Mouse (Mus musculus): ENCODE data around the gene Zfpl1. TPM values are rescaled to one million over a fixed set of nuclear protein-coding genes. Genes with fewer than 3 reads are reported as not detected.

The Zfpl1 gene
- total RNA-seq, 2 experiments from 2014 or later = 15.5 to 16.1 TPM

Small RNAs within 50 kb of the gene (microRNA-seq; reads per million reads assigned to microRNA genes)
- gene Mir6988 = 1.1 to 3.4 reads per million in 2 experiments

Other genes starting within 250 kb of the Zfpl1 start
- 10 to 100 TPM in 1 of 2 experiments, 1 to 10 TPM in 1; 7.2 to 10.6 TPM for gene Frmd8, start 209.7 kb downstream of the Zfpl1 start, total RNA-seq (2021)
- 1 to 10 TPM; 2.6 to 2.8 TPM for gene Slc25a45, start 207.1 kb downstream of the Zfpl1 start, total RNA-seq (2021)
- under 1 TPM in 1 of 2 experiments, not detected in 1; 0.35 TPM for gene Tigd3, start 190.8 kb downstream of the Zfpl1 start, total RNA-seq (2021)
- 10 to 100 TPM; 77.6 to 84.0 TPM for gene Dpf2, start 171.9 kb downstream of the Zfpl1 start, total RNA-seq (2021)
- gene Cdc42ep2, start 160.1 kb downstream of the Zfpl1 start, total RNA-seq (2021) = 1 to 10 TPM; 6.6 to 9.0 TPM
- gene Pola2, start 120.8 kb downstream of the Zfpl1 start, total RNA-seq (2021) = 10 to 100 TPM in 1 of 2 experiments, 1 to 10 TPM in 1; 8.7 to 10.6 TPM
- gene Slc22a20, start 98.8 kb downstream of the Zfpl1 start, total RNA-seq (2021) = not detected
- gene Capn1, start 69.1 kb downstream of the Zfpl1 start, total RNA-seq (2021) = 10 to 100 TPM; 32.0 to 40.4 TPM
- gene Syvn1, start 38.4 kb downstream of the Zfpl1 start, total RNA-seq (2021) = 10 to 100 TPM; 21.1 to 21.3 TPM
- gene Mrpl49, start 27.2 kb downstream of the Zfpl1 start, total RNA-seq (2021) = 10 to 100 TPM; 42.2 to 47.2 TPM
- gene Fau, start 27.1 kb downstream of the Zfpl1 start, total RNA-seq (2021) = 100 to 1,000 TPM; 613 to 618 TPM
- 10 to 100 TPM; 11.1 to 11.2 TPM for gene Znhit2, start 23.8 kb downstream of the Zfpl1 start, total RNA-seq (2021)
- gene Tm7sf2, start 16.6 kb downstream of the Zfpl1 start, total RNA-seq (2021) = 1 to 10 TPM; 2.1 to 3.0 TPM
- 10 to 100 TPM; 20.9 to 22.2 TPM for gene Vps51, start 7.7 kb downstream of the Zfpl1 start, total RNA-seq (2021)
- gene Tmem262, start 4.9 kb downstream of the Zfpl1 start, total RNA-seq (2021) = not detected
- gene Gm28374, start 2.7 kb downstream of the Zfpl1 start, total RNA-seq (2021) = under 1 TPM in 1 of 2 experiments, not detected in 1; 0.47 TPM
- under 1 TPM in 1 of 2 experiments, not detected in 1; 0.21 TPM for gene Cdca5, start within 50 bp of the Zfpl1 start, total RNA-seq (2021)
- not detected for gene AC131692.1, start 9.5 kb upstream of the Zfpl1 start, total RNA-seq (2021)
- not detected for gene Naaladl1, start 20.8 kb upstream of the Zfpl1 start, total RNA-seq (2021)
- 10 to 100 TPM in 1 of 2 experiments, 1 to 10 TPM in 1; 9.2 to 10.0 TPM for gene Sac3d1, start 33.7 kb upstream of the Zfpl1 start, total RNA-seq (2021)
- 10 to 100 TPM; 13.9 to 15.2 TPM for gene Snx15, start 43.3 kb upstream of the Zfpl1 start, total RNA-seq (2021)
- gene Batf2, start 56.0 kb upstream of the Zfpl1 start, total RNA-seq (2021) = 1 to 10 TPM in 1 of 2 experiments, under 1 TPM in 1; 0.54 to 2.7 TPM
- gene Arl2, start 56.6 kb upstream of the Zfpl1 start, total RNA-seq (2021) = 10 to 100 TPM; 66.4 to 72.1 TPM
- not detected for gene Majin, start 99.4 kb upstream of the Zfpl1 start, total RNA-seq (2021)
- gene Gpha2, start 141.4 kb upstream of the Zfpl1 start, total RNA-seq (2021) = not detected
- gene Ppp2r5b, start 150.9 kb upstream of the Zfpl1 start, total RNA-seq (2021) = 10 to 100 TPM; 32.2 to 32.5 TPM
- gene Atg2a, start 156.7 kb upstream of the Zfpl1 start, total RNA-seq (2021) = 10 to 100 TPM; 21.5 to 22.1 TPM
- 100 to 1,000 TPM; 101 to 107 TPM for gene Ehd1, start 191.8 kb upstream of the Zfpl1 start, total RNA-seq (2021)
- 10 to 100 TPM; 13.8 TPM for gene Cdc42bpg, start 221.5 kb upstream of the Zfpl1 start, total RNA-seq (2021)